Mouse (Mus musculus): ENCODE measurements at regions not wholly inside any gene's neighbourhood (a gene's known extent, or its start where the extent isn't known, plus 50 kb on each side); places are given as distances from the start of the nearest gene placed in this dataset.
"Not testable (repeated sequence)": the region's sequence is repeated elsewhere in the genome, so short reads cannot be mapped to it uniquely, and the experiment has no call there.

DNA sequence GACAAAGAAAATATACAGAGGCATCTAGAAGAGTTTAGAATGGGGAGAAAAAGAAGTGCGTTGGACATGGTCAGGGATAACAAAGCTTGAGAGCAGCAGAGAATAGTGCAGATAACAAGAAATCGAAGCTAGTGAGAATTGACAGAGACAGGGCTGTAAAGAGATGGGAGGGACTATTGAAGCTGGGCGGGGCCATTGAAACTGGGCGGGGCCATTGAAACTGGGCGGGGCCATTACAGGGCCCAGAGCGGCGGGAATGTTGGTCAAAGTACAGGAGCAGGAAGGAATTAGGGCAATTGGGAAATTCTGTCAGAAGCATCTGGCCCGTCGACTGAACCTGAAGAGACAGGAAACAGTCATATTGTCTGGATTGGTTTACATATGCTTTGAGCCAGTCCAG is 243.3 kb upstream of the Srek1ip1 start:
- Histone ChIP-seq H3K36me3 (ENCODE audit: control insufficient read depth, insufficient read depth, low read length) (no peaks in the 10 kb centered on the region), H3K9ac (replicated peaks; ENCODE audit: low read length) (no peak overlapping the region), H3K4me2 (ENCODE audit: low read length) (no peak overlapping the region), H3K4me1 (ENCODE audit: control insufficient read depth, insufficient read depth, low read length) (no peaks in the 10 kb centered on the region), H3K27me3 (ENCODE audit: control insufficient read depth, insufficient read depth, low read length) (no peaks in the 10 kb centered on the region), H3K4me3 (replicated peaks; ENCODE audit: low read depth, low read length) (no peak overlapping the region), H3K9me3 (ENCODE audit: control insufficient read depth, low read length) (no peaks in the 10 kb centered on the region), H3K27ac (replicated peaks; ENCODE audit: low read depth, low read length) (no peak overlapping the region)
- ATAC-seq (ENCODE audit: low FRiP score, low TSS enrichment): no peak
- 89% methylated on average over 9 of the region's 9 CpGs for WGBS
- no peak for DNase-seq

DNA sequence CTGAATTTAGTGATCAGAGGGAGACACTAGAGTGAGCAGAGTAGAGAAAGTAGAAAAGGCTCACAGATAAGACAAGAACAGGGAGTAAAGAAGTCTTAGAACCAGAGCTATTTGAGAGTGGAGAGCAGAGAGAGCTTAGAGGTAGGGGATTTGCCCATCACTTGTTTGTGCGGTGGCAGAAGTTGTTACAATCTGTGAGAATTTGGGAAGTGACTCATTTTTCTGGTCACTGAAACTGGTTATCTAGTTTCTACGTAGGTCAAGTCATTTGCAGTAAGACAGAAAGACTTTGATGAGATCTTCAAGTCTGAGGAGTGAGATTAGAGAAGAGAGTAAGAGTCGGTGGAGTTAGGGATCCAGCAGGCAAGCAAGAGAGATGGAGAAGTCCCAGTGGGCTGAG is 239.0 kb upstream of the Srek1ip1 start:
- Histone ChIP-seq H3K27me3 (ENCODE audit: control insufficient read depth, insufficient read depth, low read length) (no peaks in the 10 kb centered on the region), H3K4me1 (ENCODE audit: control insufficient read depth, insufficient read depth, low read length) (no peaks in the 10 kb centered on the region), H3K4me2 (ENCODE audit: low read length) (no peak overlapping the region), H3K27ac (replicated peaks; ENCODE audit: low read depth, low read length) (no peak overlapping the region), H3K36me3 (ENCODE audit: control insufficient read depth, insufficient read depth, low read length) (no peaks in the 10 kb centered on the region), H3K9me3 (ENCODE audit: control insufficient read depth, low read length) (no peaks in the 10 kb centered on the region), H3K4me3 (replicated peaks; ENCODE audit: low read depth, low read length) (no peak overlapping the region), H3K9ac (replicated peaks; ENCODE audit: low read length) (no peak overlapping the region)
- DNase-seq (no peak), ATAC-seq (ENCODE audit: low FRiP score, low TSS enrichment) (no peak)
- WGBS: 90% methylated on average over 3 of the region's 3 CpGs

DNA sequence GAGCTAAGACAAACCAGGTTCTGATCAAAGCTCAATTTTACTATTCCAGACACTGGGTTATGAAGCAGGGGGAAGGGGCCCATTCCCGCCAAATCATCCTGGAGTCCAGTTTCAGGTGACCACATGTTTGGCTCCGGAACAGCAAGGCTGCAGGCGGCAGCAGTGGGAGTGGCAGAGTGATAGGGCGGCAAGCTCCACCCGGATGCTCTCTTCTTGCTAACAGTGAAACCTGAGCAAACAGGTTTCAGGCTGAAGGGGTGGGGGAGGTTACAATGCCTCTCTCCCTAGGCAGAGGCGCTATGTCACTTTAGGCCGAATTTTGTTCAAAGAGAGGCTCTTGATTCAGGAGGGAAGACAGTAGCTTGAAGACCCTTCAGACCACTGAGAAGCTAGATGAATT is 235.7 kb upstream of the Srek1ip1 start:
- not testable (repeated sequence) for H3K4me1 ChIP-seq (ENCODE audit: control insufficient read depth, insufficient read depth, low read length); H3K4me2 ChIP-seq (ENCODE audit: low read length); H3K9ac ChIP-seq (replicated peaks; ENCODE audit: low read length); DNase-seq; H3K9me3 ChIP-seq (ENCODE audit: control insufficient read depth, low read length); H3K27me3 ChIP-seq (ENCODE audit: control insufficient read depth, insufficient read depth, low read length); H3K27ac ChIP-seq (replicated peaks; ENCODE audit: low read depth, low read length); H3K36me3 ChIP-seq (ENCODE audit: control insufficient read depth, insufficient read depth, low read length); ATAC-seq (ENCODE audit: low FRiP score, low TSS enrichment); H3K4me3 ChIP-seq (replicated peaks; ENCODE audit: low read depth, low read length)
- 57% methylated on average over 7 of the region's 7 CpGs for WGBS

DNA sequence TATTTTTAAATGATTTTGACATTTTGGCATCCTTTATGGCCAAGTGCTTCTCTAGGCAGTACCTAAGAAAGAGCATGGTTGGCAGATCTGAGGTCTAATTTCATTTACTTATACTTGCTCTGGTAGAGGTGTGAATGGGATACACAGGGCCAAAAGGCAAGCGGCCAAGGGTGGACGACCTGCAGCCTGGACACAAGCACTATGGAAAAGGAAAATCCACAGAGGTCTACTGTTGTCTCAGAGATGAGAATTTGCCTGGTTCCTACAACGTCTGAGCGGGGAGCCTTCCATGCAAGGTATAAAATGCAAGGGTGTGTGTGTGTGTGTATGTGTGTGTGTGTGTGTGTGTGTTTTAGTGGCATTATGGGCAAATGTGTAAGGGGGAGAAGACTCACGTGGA is 232.4 kb upstream of the Srek1ip1 start:
- no peak for DNase-seq
- Histone ChIP-seq H3K27me3 (ENCODE audit: control insufficient read depth, insufficient read depth, low read length) (no peaks in the 10 kb centered on the region), H3K4me3 (replicated peaks; ENCODE audit: low read depth, low read length) (no peak overlapping the region), H3K4me1 (ENCODE audit: control insufficient read depth, insufficient read depth, low read length) (no peaks in the 10 kb centered on the region), H3K9me3 (ENCODE audit: control insufficient read depth, low read length) (no peaks in the 10 kb centered on the region), H3K9ac (replicated peaks; ENCODE audit: low read length) (no peak overlapping the region), H3K4me2 (ENCODE audit: low read length) (no peak overlapping the region), H3K27ac (replicated peaks; ENCODE audit: low read depth, low read length) (no peak overlapping the region), H3K36me3 (ENCODE audit: control insufficient read depth, insufficient read depth, low read length) (no peaks in the 10 kb centered on the region)
- WGBS: 90% methylated on average over 5 of the region's 5 CpGs
- ATAC-seq (ENCODE audit: low FRiP score, low TSS enrichment): no peak

DNA sequence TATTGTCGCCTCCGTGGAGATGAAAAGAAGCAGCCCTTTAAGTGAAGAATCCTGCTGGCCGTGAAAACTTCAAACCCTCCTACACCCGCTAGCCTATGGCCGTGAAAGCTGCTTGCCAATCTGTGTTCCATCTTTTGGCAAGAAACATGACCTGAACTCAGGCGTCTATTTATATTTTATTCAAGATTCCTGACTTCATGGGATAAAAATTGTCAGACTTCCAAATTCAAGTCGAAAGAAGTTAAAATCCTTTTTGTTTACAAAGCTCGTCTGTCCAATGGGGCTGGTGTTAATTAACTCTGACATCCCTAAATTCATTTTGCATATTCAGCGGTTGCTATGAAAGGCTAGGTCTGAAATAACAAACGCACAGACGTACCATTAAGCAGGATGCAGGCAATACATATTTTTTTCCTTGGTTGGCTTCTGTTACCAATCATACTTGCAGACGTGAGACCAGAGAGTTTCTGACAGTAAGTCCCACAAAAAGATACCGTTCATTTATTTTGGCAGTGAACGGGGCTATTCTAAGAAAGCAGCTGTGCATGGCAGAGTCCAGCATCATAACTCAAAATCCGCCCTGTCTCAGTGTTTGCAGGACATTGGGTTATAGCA is 231.7 kb upstream of the Srek1ip1 start:
- Histone ChIP-seq H3K4me1 (ENCODE audit: control insufficient read depth, insufficient read depth, low read length) (no peaks in the 10 kb centered on the region), H3K9me3 (ENCODE audit: control insufficient read depth, low read length) (no peaks in the 10 kb centered on the region), H3K36me3 (ENCODE audit: control insufficient read depth, insufficient read depth, low read length) (no peaks in the 10 kb centered on the region), H3K27ac (replicated peaks; ENCODE audit: low read depth, low read length) (no peak overlapping the region), H3K9ac (replicated peaks; ENCODE audit: low read length) (no peak overlapping the region), H3K4me3 (replicated peaks; ENCODE audit: low read depth, low read length) (no peak overlapping the region), H3K27me3 (ENCODE audit: control insufficient read depth, insufficient read depth, low read length) (no peaks in the 10 kb centered on the region), H3K4me2 (ENCODE audit: low read length) (no peak overlapping the region)
- ATAC-seq (ENCODE audit: low FRiP score, low TSS enrichment) (no peak), DNase-seq (no peak)
- WGBS: 66% methylated on average over 15 of the region's 15 CpGs

DNA sequence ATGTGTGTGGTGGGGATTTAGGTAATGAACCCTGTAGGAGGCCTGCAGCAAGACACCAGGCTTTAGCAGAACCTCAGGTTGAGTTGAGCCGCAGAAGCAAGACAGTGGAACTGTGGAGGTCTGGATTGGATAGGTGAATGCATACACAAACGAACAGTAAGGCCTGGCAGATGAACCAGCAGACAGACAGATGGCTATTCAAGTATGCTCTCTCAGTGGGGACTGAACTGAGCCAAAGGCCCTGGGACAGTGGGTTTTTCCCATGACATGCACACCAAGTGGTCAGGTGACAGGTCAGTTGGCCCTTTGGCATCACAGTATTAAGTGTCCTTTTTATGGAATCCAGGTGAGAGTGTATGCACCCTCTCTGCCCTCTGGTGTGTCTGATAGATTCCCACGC is 229.7 kb upstream of the Srek1ip1 start:
- ATAC-seq (ENCODE audit: low FRiP score, low TSS enrichment) (no peak), DNase-seq (no peak)
- no peaks in the 10 kb centered on the region for H3K9me3 ChIP-seq (ENCODE audit: control insufficient read depth, low read length)
- no peaks in the 10 kb centered on the region for H3K36me3 ChIP-seq (ENCODE audit: control insufficient read depth, insufficient read depth, low read length)
- H3K27me3 ChIP-seq (ENCODE audit: control insufficient read depth, insufficient read depth, low read length): no peaks in the 10 kb centered on the region
- H3K27ac ChIP-seq (replicated peaks; ENCODE audit: low read depth, low read length): no peak overlapping the region
- no peak overlapping the region for H3K9ac ChIP-seq (replicated peaks; ENCODE audit: low read length)
- H3K4me1 ChIP-seq (ENCODE audit: control insufficient read depth, insufficient read depth, low read length): no peaks in the 10 kb centered on the region
- H3K4me3 ChIP-seq (replicated peaks; ENCODE audit: low read depth, low read length): no peak overlapping the region
- H3K4me2 ChIP-seq (ENCODE audit: low read length): no peak overlapping the region
- WGBS: 57% methylated on average over 3 of the region's 3 CpGs

DNA sequence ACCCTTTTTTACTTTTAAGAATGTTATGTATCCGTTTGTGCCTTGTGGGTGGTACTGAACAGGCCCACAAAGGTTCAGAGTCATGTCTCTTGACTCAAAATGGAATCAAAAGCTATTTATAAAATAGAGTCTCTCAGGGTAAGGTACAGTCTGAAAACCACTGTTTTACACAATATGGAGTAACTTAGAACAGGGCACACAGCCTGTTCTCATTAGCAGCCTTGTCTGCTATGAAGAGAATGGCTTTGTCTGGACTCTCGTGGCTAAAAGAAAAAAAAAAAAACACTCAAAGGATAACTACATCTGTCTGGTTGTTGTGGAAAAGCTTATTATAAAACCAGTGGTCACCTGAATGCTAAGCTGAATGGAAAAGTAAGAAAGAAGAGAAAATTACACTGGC is 229.3 kb upstream of the Srek1ip1 start:
- Histone ChIP-seq H3K4me2 (ENCODE audit: low read length) (no peak overlapping the region), H3K9ac (replicated peaks; ENCODE audit: low read length) (no peak overlapping the region), H3K27me3 (ENCODE audit: control insufficient read depth, insufficient read depth, low read length) (no peaks in the 10 kb centered on the region), H3K4me3 (replicated peaks; ENCODE audit: low read depth, low read length) (no peak overlapping the region), H3K4me1 (ENCODE audit: control insufficient read depth, insufficient read depth, low read length) (no peaks in the 10 kb centered on the region), H3K36me3 (ENCODE audit: control insufficient read depth, insufficient read depth, low read length) (no peaks in the 10 kb centered on the region), H3K27ac (replicated peaks; ENCODE audit: low read depth, low read length) (no peak overlapping the region), H3K9me3 (ENCODE audit: control insufficient read depth, low read length) (no peaks in the 10 kb centered on the region)
- ATAC-seq (ENCODE audit: low FRiP score, low TSS enrichment) (no peak), DNase-seq (no peak)
- WGBS: 47% methylated on average over 2 of the region's 2 CpGs

DNA sequence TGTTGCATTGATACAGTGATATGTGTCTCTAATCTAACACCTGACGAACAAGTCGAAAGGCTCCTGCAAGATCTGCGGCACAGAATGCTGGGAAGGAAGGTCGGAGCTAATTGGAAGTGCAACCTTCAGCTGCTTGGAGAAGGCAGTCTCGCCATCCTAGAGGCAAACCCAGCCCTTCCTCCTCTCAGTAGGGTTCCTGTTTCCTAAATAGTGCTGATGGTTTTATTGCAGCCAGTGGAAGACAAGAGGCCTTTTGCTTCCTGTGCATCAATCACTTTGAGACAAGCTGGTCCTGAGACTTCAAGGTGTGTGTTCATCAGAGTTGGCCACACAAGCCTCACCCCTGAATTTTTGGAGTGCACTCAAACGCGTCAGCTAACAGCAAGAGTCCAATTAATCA is 228.4 kb upstream of the Srek1ip1 start:
- DNase-seq (no peak), ATAC-seq (ENCODE audit: low FRiP score, low TSS enrichment) (no peak)
- H3K9ac ChIP-seq (replicated peaks; ENCODE audit: low read length): no peak overlapping the region
- no peaks in the 10 kb centered on the region for H3K36me3 ChIP-seq (ENCODE audit: control insufficient read depth, insufficient read depth, low read length)
- no peaks in the 10 kb centered on the region for H3K27me3 ChIP-seq (ENCODE audit: control insufficient read depth, insufficient read depth, low read length)
- 66% methylated on average over 7 of the region's 7 CpGs for WGBS
- no peaks in the 10 kb centered on the region for H3K4me1 ChIP-seq (ENCODE audit: control insufficient read depth, insufficient read depth, low read length)
- H3K4me2 ChIP-seq (ENCODE audit: low read length): no peak overlapping the region
- no peak overlapping the region for H3K27ac ChIP-seq (replicated peaks; ENCODE audit: low read depth, low read length)
- H3K4me3 ChIP-seq (replicated peaks; ENCODE audit: low read depth, low read length): no peak overlapping the region
- no peaks in the 10 kb centered on the region for H3K9me3 ChIP-seq (ENCODE audit: control insufficient read depth, low read length)

DNA sequence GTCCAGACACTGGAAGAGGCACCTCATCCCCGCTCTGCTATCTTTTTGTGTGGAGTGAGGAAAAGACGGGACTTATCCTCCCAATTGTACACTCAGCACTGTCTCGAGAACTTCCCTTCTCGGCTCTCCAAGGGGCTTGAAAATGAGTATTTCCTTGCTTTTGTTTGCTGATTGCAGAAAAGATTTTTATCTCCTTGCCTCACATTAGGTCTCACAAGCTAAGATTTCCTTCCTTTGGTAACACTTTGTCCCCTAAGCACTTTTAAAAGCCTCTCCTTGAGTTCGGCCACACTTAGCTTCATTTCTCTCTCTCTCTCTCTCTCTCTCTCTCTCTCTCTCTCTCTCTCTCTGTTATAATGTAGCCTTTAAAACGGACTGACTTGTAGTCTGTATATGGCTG is 222.5 kb upstream of the Srek1ip1 start:
- Histone ChIP-seq H3K4me3 (replicated peaks; ENCODE audit: low read depth, low read length) (no peak overlapping the region), H3K9me3 (ENCODE audit: control insufficient read depth, low read length) (no peaks in the 10 kb centered on the region), H3K36me3 (ENCODE audit: control insufficient read depth, insufficient read depth, low read length) (no peaks in the 10 kb centered on the region), H3K9ac (replicated peaks; ENCODE audit: low read length) (no peak overlapping the region), H3K4me2 (ENCODE audit: low read length) (no peak overlapping the region), H3K27ac (replicated peaks; ENCODE audit: low read depth, low read length) (no peak overlapping the region), H3K27me3 (ENCODE audit: control insufficient read depth, insufficient read depth, low read length) (no peaks in the 10 kb centered on the region), H3K4me1 (ENCODE audit: control insufficient read depth, insufficient read depth, low read length) (no peaks in the 10 kb centered on the region)
- WGBS: 67% methylated on average over 6 of the region's 6 CpGs
- no peak for DNase-seq
- no peak for ATAC-seq (ENCODE audit: low FRiP score, low TSS enrichment)

Data from midbrain, embryonic 14.5 days (tissue).